Mouse (Mus musculus): ENCODE measurements around the gene AL607142.1. TPM values are rescaled to one million over a fixed set of nuclear protein-coding genes. Genes with fewer than 3 reads are reported as not detected.
A peak's percentile ranks its signal among the peaks of the same experiment; 100 is the strongest.

The AL607142.1 gene
- total RNA-seq, 2 experiments from 2014 or later, result not detected

- DNase-seq (ENCODE audit: low spot score), result no peak
- intact Hi-C loops (cut with DNase I), result no loop called here
Measured at GRCm38 (mm10) chr4:120053026-120054005, 11.5 kb upstream of the AL607142.1 start.

GRCm38 (mm10) chr4:120054145-120054544 is 10.7 kb upstream of the AL607142.1 start:
- intact Hi-C loops (cut with DNase I), result no loop called here
- no peak for DNase-seq (ENCODE audit: low spot score)

DNA sequence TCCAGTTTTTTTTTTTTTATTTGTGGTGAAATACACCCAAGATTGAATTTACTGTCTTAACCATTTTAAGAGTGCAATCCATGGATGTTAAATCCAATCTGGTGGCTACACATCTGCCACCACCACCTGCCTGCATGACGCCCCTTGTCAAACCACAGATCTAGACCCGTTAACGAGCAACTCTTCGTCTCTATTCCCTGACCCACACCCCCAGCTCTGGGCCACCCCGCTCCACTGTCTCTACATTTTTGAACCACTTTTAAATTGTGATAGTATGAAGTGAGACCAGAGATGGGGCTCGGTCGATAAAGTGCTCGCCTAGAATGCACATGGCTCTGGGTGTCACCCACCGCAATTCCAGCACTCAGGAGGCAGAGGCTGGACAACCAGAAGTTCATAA is 8.3 kb upstream of the AL607142.1 start:
- no peak for DNase-seq (ENCODE audit: low spot score)
- intact Hi-C loops (cut with DNase I), result no loop called here

- no peak for DNase-seq (ENCODE audit: low spot score)
- intact Hi-C loops (cut with DNase I), result no loop called here
Measured at GRCm38 (mm10) chr4:120057529-120057928, 7.3 kb upstream of the AL607142.1 start.

- intact Hi-C loops (cut with DNase I), result no loop called here
Measured at GRCm38 (mm10) chr4:120058157-120058556, 6.6 kb upstream of the AL607142.1 start.

GRCm38 (mm10) chr4:120058794-120059193 is 6.0 kb upstream of the AL607142.1 start:
- DNase-seq (ENCODE audit: low spot score), result no peak
- intact Hi-C loops (cut with DNase I), result no loop called here

More at GRCm38 (mm10) chr4:120058157-120058556, 6.6 kb upstream of the AL607142.1 start:
- no peak for DNase-seq (ENCODE audit: low spot score)

DNA sequence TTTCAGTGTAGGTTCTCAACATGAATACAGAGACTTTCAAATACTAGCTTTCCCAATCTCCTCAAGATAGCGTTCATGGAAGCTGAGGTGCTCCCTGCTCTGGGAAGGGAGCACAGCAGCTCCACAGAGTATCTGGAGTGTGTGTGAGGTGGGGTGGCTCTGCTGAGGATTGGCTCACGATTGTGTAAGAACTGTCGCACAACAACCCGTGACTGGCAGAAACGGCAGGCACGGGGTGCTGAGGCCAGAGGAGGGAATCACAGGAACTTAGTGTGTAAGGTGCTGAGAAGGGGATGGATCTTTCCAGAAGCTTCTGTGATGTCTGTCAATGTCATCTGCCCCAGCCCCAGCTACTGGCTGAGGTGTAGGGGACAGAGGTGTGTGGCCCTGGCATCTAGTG is 3.1 kb upstream of the AL607142.1 start:
- no peak for DNase-seq (ENCODE audit: low spot score)
- intact Hi-C loops (cut with DNase I), result no loop called here

DNA sequence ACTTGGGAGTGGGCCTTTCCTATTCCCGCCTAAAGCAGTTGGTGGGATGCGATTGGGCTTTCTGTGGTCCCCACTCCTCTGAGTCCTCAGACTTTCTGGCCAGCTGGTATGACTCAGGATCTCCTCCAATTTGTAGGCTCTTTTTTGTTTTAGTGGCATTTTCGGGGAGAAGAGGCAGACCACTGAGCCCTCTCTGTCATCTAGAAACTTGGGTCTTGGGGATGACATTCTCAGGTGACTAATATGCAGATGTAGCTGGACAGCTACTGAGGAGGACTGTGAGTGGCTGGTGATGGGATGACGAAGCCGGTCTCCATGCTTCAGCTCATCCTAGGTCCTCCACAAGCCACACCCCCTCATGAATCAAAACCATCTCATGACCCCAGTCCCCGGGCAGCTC is 2.6 kb upstream of the AL607142.1 start:
- intact Hi-C loops (cut with DNase I), result no loop called here

DNA sequence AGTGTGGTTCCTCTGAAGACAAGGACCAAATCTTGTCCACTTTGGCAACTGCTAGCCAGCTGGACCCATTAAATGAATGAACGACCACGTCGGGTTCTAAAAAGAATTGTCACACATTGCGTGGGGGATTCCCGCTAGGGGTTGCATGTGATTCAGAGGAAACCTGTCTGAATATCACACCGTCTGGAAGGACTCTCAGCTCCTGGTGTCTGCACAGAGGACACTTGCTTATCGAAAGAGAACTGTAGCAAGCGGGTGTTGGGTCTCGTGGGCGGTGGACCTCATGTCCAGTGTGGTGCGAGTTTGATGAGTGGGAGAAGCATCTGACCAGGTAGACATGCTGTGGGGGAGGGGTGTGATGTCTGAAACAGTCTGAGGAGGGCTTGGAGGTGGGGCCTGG is 2.0 kb upstream of the AL607142.1 start:
- no peak for DNase-seq (ENCODE audit: low spot score)

More for the DNA sequence above, 2.6 kb upstream of the AL607142.1 start:
- no peak for DNase-seq (ENCODE audit: low spot score)

GRCm38 (mm10) chr4:120063353-120064124 is 1.3 kb upstream of the AL607142.1 start:
- intact Hi-C loops (cut with DNase I), result no loop called here
- DNase-seq (ENCODE audit: low spot score), result no peak

More for the DNA sequence above, 2.0 kb upstream of the AL607142.1 start:
- intact Hi-C loops (cut with DNase I), result no loop called here

GRCm38 (mm10) chr4:120066841-120067591 is 2.2 kb downstream of the AL607142.1 start:
- peak; percentile 20 for DNase-seq (ENCODE audit: low spot score)
- intact Hi-C loops (cut with DNase I), result no loop called here

DNA sequence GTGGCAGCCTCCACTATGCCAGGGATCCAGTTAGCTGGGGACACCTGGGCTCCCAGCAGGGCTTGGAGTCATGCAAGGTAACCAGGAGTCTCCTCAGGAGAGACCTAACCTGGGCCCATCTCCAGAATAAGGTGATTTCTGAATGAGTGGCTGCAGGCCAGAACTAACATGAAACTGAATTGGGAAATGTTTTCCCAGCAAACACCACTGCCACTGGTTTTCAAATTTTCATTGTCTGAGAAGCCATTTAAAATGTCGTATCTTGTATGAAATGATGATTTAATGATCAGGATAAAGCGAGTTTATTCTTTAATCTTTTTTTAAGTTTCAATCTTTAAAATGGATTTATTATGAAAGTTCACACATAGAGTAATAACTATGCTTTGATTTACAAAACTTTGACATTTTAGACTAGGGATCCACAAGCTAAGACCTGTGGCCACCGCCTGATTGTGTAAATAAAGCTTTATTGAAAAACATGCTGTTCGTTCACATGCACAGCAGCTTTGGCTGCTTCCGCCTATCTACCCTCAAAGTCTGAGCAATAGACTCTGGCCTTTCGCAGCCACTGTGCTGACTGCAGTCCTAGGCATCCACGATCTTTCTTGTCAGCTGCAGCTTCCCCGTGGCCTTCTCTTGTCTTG is 2.9 kb downstream of the AL607142.1 start:
- DNase-seq (ENCODE audit: low spot score), result no peak
- intact Hi-C loops (cut with DNase I), result no loop called here

GRCm38 (mm10) chr4:120068883-120069581 is 4.2 kb downstream of the AL607142.1 start:
- intact Hi-C loops (cut with DNase I), result no loop called here
- DNase-seq (ENCODE audit: low spot score), result no peak

DNA sequence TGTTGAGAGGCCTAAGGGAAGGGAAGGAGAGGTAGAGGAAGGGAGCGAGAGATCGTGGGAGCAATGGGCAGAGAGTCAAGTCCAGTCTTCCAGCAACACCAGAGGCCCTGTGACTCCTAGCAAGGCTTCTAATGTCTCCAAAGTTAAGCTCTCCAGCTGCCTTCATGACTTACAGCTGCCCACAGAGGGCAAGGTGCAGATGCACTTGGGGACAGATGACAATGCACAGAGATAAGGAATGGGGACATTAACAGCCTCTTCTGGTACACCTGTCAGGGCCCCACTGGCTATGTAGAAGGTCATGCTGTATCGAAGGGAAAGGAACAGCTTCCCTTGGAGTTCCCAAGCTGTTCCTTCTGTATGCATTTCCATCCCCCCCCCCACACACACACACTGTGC is 4.8 kb downstream of the AL607142.1 start:
- intact Hi-C loops (cut with DNase I), result no loop called here

GRCm38 (mm10) chr4:120071411-120071810 is 6.6 kb downstream of the AL607142.1 start:
- intact Hi-C loops (cut with DNase I), result no loop called here
- no peak for DNase-seq (ENCODE audit: low spot score)

More for the DNA sequence above, 4.8 kb downstream of the AL607142.1 start:
- DNase-seq (ENCODE audit: low spot score), result no peak

DNA sequence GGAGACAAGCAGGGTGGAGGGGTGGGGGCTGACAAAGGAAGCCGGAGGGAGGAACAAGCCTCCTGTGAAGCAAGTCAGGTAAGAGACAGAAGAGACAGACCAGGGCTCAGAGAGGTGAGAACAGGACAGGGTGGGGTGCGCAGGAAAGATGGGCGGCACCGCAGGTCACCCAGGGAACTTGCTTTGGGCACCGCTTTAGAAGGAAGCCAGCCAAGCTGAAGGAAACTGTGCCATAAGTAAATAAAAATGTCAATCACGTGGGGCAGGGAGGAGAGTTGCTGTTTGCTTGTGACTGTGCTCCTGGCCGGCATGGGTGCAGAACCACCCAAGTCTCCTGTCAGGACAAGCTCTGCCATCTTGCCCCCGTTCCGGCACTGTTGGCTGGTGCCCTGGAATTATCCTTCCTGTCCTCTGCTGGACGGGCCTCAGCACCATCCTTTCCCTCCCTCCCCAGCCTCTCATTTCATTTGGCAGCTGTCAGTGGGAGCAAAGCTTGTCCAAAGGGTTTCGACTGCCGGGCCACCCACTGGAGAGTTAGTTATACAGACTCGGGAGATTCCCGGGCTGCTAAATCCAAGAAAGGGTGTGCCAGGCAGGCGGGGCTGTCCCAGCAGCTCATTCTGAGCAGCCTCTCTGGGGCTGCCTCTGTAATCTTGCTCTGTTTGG is 7.2 kb downstream of the AL607142.1 start:
- intact Hi-C loops (cut with DNase I), result loop anchor here (2.0 kb wide), 1 partner anchor 21 kb away; no protein-coding TSS in a partner anchor
- DNase-seq (ENCODE audit: low spot score), result no peak

- intact Hi-C loops (cut with DNase I), result no loop called here
- DNase-seq (ENCODE audit: low spot score), result no peak
Measured at GRCm38 (mm10) chr4:120074061-120074460, 9.3 kb downstream of the AL607142.1 start.

DNA sequence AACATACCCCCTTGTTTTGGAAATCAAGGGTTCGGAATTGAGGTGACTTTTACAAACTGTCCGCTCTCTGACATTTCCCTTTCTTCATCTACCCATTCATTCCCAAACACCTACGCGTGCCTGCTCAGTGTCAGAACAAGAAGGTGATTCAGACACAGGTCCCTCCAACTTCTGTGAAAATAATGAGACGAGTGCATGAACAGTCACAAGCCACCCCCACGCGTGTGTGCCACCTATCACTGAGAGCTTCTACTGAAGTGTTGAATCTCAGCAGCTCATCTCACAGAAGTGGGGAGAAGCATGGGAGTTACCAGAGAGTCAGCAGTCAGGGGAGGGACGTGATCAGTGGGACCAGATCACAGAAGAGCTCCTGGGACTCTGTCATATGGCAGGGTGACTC is 12.5 kb downstream of the AL607142.1 start:
- no peak for DNase-seq (ENCODE audit: low spot score)
- intact Hi-C loops (cut with DNase I), result no loop called here

Measured in heart, postnatal 25 days (tissue).